Mouse (Mus musculus) megakaryocyte-erythroid progenitor cell, adult 5-6 weeks (primary cell): ENCODE measurements at regions not wholly inside any gene's neighbourhood (a gene's known extent, or its start where the extent isn't known, plus 50 kb on each side); places are given as distances from the start of the nearest gene placed in this dataset.

ENCODE experiments used
- ATAC-seq: replicated peaks from 2 replicates; pipeline ENCODE4 v1.8.0; 2016; ENCODE audit warnings: mild to moderate bottlenecking, inconsistent platforms; ENCODE audit not compliant: severe bottlenecking, poor library complexity, low FRiP score, low TSS enrichment

GRCm38 (mm10) chr13:30046061-30046460 lies 60.2 kb upstream of the E2f3 start:
- ATAC-seq = no peak

- ATAC-seq = no peak
These were observed 59.4 kb upstream of the E2f3 start for GRCm38 (mm10) chr13:30045225-30045624.

GRCm38 (mm10) chr13:30044790-30045189 lies 58.9 kb upstream of the E2f3 start:
- ATAC-seq = no peak

GRCm38 (mm10) chr13:30042689-30043320 lies 56.9 kb upstream of the E2f3 start:
- no peak for ATAC-seq

GRCm38 (mm10) chr13:30041501-30042295 lies 55.8 kb upstream of the E2f3 start:
- ATAC-seq = no peak

GRCm38 (mm10) chr13:30040288-30040687 lies 54.4 kb upstream of the E2f3 start:
- ATAC-seq = no peak

GRCm38 (mm10) chr13:30039791-30040190 lies 53.9 kb upstream of the E2f3 start:
- no peak for ATAC-seq

GRCm38 (mm10) chr13:30036561-30036960 lies 50.7 kb upstream of the E2f3 start:
- no peak for ATAC-seq

- ATAC-seq = no peak
These were observed 50.2 kb upstream of the E2f3 start for GRCm38 (mm10) chr13:30036071-30036470.
